ENCODE assay signal across 23 mouse cellular contexts in the genomic region with DNA sequence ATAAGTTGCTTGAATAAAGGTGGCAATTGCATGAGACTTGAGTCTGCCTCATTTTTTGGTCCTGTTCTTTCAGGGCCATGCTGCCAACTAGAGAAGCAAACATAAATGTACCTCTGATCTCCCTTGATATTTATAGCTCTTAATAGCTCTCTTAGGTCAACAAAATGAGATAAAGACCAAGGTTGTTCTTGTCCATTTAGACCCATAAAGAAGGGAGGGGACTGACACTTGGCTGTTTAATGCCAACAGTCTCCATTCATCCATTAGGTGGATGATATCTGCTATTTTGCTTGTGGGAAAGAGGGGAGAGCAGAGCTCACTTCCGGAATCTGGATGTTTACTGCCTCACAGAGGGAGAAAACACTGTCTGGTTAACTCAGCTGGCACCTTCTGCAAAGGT. TPM values are rescaled to one million over a fixed set of nuclear protein-coding genes. Genes with fewer than 3 reads are reported as not detected.
DNase-seq lines count a peak whose midpoint lies in the region; ATAC-seq and TF ChIP-seq lines count a peak whose summit lies in the region.
"Had no signal": no experiment of that assay in that cellular context is flagged by ENCODE, and none has a peak within 500 bp of the region (broad histone marks: within the 10 kb centered on the region; RNA-seq: fewer than 3 reads in every experiment).

No protein-coding gene starts in this region.

- H3K9ac ChIP-seq in hindbrain, embryonic 11.5 days (ENCODE audit: low read depth, low read length): no peak overlapping the region
- no peak overlapping the region for H3K9ac ChIP-seq in hindbrain, embryonic 12.5 days
- no peak overlapping the region for H3K9ac ChIP-seq in midbrain, embryonic 13.5 days (replicated peaks)
- H3K9ac ChIP-seq: embryonic facial prominence, embryonic 15.5 days; limb, embryonic 13.5 days; neural tube, embryonic 12.5 days had no signal

- WGBS in hindbrain, embryonic 11.5 days: 78% methylated on average over 1 of the region's 1 CpGs
- WGBS in hindbrain, embryonic 12.5 days: 66% methylated on average over 1 of the region's 1 CpGs
- 58% methylated on average over 1 of the region's 1 CpGs for WGBS in midbrain, embryonic 10.5 days
- 68% methylated on average over 1 of the region's 1 CpGs for WGBS in midbrain, embryonic 13.5 days
- WGBS in small intestine, adult 2 months: 12% methylated on average over 1 of the region's 1 CpGs

- no peak for ATAC-seq in hindbrain, embryonic 11.5 days (ENCODE audit: low FRiP score)
- no peak for ATAC-seq in hindbrain, embryonic 12.5 days (ENCODE audit: low FRiP score)
- ATAC-seq in midbrain, embryonic 13.5 days: no peak

- H3K27me3 ChIP-seq in hindbrain, embryonic 11.5 days (ENCODE audit: control insufficient read depth, insufficient read depth, low read length): no peaks in the 10 kb centered on the region
- H3K27me3 ChIP-seq in hindbrain, embryonic 12.5 days: no peaks in the 10 kb centered on the region
- no peaks in the 10 kb centered on the region for H3K27me3 ChIP-seq in midbrain, embryonic 10.5 days (ENCODE audit: low read depth, poor library complexity, severe bottlenecking)
- H3K27me3 ChIP-seq in midbrain, embryonic 13.5 days: no peaks in the 10 kb centered on the region
- H3K27me3 ChIP-seq in small intestine, adult 2 months (ENCODE audit: control insufficient read depth, insufficient read depth, low read length): no peaks in the 10 kb centered on the region
- H3K27me3 ChIP-seq: CH12.LX; embryonic facial prominence, embryonic 15.5 days; limb, embryonic 13.5 days; neural tube, embryonic 12.5 days had no signal

- H3K27ac ChIP-seq in hindbrain, embryonic 11.5 days (ENCODE audit: low read depth, low read length): peak overlapping the region; percentile 9; the same call in 1 of the 2 replicates
- no peak overlapping the region for H3K27ac ChIP-seq in hindbrain, embryonic 12.5 days
- peak overlapping the region; percentile 68 for H3K27ac ChIP-seq in midbrain, embryonic 10.5 days (replicated peaks)
- no peak overlapping the region for H3K27ac ChIP-seq in midbrain, embryonic 13.5 days
- H3K27ac ChIP-seq in small intestine, adult 2 months (ENCODE audit: insufficient read depth, low read depth, low read length): peak overlapping the region; percentile 59
- H3K27ac ChIP-seq: kidney, postnatal 0 days; limb, embryonic 13.5 days; neural tube, embryonic 12.5 days had no signal

- intact Hi-C loops in heart, postnatal 10 days (cut with DNase I): no loop called here

- H3K4me3 ChIP-seq in hindbrain, embryonic 11.5 days (ENCODE audit: low read depth, low read length): no peak overlapping the region
- H3K4me3 ChIP-seq in hindbrain, embryonic 12.5 days: no peak overlapping the region
- no peak overlapping the region for H3K4me3 ChIP-seq in midbrain, embryonic 10.5 days
- H3K4me3 ChIP-seq in midbrain, embryonic 13.5 days (replicated peaks): no peak overlapping the region
- no peak overlapping the region for H3K4me3 ChIP-seq in small intestine, adult 2 months (ENCODE audit: low read depth, low read length)
- H3K4me3 ChIP-seq: embryonic facial prominence, embryonic 15.5 days; limb, embryonic 13.5 days; neural tube, embryonic 12.5 days had no signal

- H3K9me3 ChIP-seq in hindbrain, embryonic 11.5 days (ENCODE audit: control insufficient read depth, low read length): no peaks in the 10 kb centered on the region
- H3K9me3 ChIP-seq in hindbrain, embryonic 12.5 days (replicated peaks): no peaks in the 10 kb centered on the region
- no peaks in the 10 kb centered on the region for H3K9me3 ChIP-seq in midbrain, embryonic 10.5 days (replicated peaks)
- no peaks in the 10 kb centered on the region for H3K9me3 ChIP-seq in midbrain, embryonic 13.5 days
- H3K9me3 ChIP-seq: embryonic facial prominence, embryonic 15.5 days; limb, embryonic 13.5 days; neural tube, embryonic 12.5 days had no signal

- no peak for TF ChIP-seq POLR2A in small intestine, adult 2 months (IDR thresholded peaks at IDR 0.05; ENCODE audit: low read depth, low read length)

- DNase-seq in heart, adult 11 months: peak; percentile 7
- DNase-seq in heart, postnatal 10 days: no peak
- no peak for DNase-seq in hindbrain, embryonic 11.5 days (ENCODE audit: low spot score)
- DNase-seq in midbrain, embryonic 10.5 days (ENCODE audit: low spot score): no peak
- DNase-seq in thymus, postnatal 10 days (ENCODE audit: low spot score in 2 of 2): no peak
- DNase-seq: adrenal gland, adult 2 months; cerebellum, postnatal 10 days; gastrocnemius, postnatal 10 days; lung, adult 18-20 months had no signal

- TF ChIP-seq CTCF in small intestine, adult 2 months (IDR thresholded peaks at IDR 0.05; ENCODE audit: extremely low read depth, insufficient read length, insufficient replicate concordance, low read depth, low read length): no peak

- H3K4me1 ChIP-seq in hindbrain, embryonic 11.5 days (replicated peaks; ENCODE audit: control insufficient read depth, insufficient read depth, low read length): no peaks in the 10 kb centered on the region; the same call in 1 of the 2 replicates
- peaks cover 11% of the 10 kb centered on the region for H3K4me1 ChIP-seq in hindbrain, embryonic 12.5 days
- peaks cover 17% of the 10 kb centered on the region for H3K4me1 ChIP-seq in midbrain, embryonic 10.5 days
- H3K4me1 ChIP-seq in midbrain, embryonic 13.5 days (replicated peaks): peaks cover 13% of the 10 kb centered on the region
- H3K4me1 ChIP-seq in small intestine, adult 2 months (ENCODE audit: control insufficient read depth, insufficient read depth, insufficient read length, low read length): peaks cover 14% of the 10 kb centered on the region; the same call in 1 of the 2 replicates

- H3K36me3 ChIP-seq in hindbrain, embryonic 11.5 days (ENCODE audit: control insufficient read depth, insufficient read depth, low read length): no peaks in the 10 kb centered on the region
- no peaks in the 10 kb centered on the region for H3K36me3 ChIP-seq in hindbrain, embryonic 12.5 days
- no peaks in the 10 kb centered on the region for H3K36me3 ChIP-seq in midbrain, embryonic 10.5 days
- no peaks in the 10 kb centered on the region for H3K36me3 ChIP-seq in midbrain, embryonic 13.5 days
- H3K36me3 ChIP-seq in small intestine, adult 2 months (ENCODE audit: control insufficient read depth, insufficient read depth, low read length): no peaks in the 10 kb centered on the region
- H3K36me3 ChIP-seq: embryonic facial prominence, embryonic 15.5 days; limb, embryonic 13.5 days; neural tube, embryonic 12.5 days had no signal

- H3K4me2 ChIP-seq in hindbrain, embryonic 11.5 days (replicated peaks; ENCODE audit: low read depth, low read length): no peak overlapping the region
- no peak overlapping the region for H3K4me2 ChIP-seq in hindbrain, embryonic 12.5 days (replicated peaks)
- no peak overlapping the region for H3K4me2 ChIP-seq in midbrain, embryonic 13.5 days (replicated peaks)
- H3K4me2 ChIP-seq: embryonic facial prominence, embryonic 15.5 days; limb, embryonic 13.5 days; neural tube, embryonic 12.5 days had no signal

RNA-seq across cellular contexts. Expression of a gene that starts 28.4 kb away (rescaled TPM):
- total RNA-seq in heart, postnatal 10 days (2021): under 1 TPM; 0.53 to 0.55 TPM
- 0.31 and 0.42 TPM in 2 replicates for polyA plus RNA-seq in hindbrain, embryonic 11.5 days (2014; fragmentation: Nextera tagmentation; extraction: Ambion mirVana)
- 0.63 and 0.93 TPM in 2 replicates for polyA plus RNA-seq in hindbrain, embryonic 12.5 days (2016; fragmentation: Nextera tagmentation; extraction: Ambion mirVana)
- 0.20 and 0.39 TPM in 2 replicates for polyA plus RNA-seq in midbrain, embryonic 10.5 days (2016; fragmentation: Nextera tagmentation; extraction: Ambion mirVana)
- 0.13 and 0.28 TPM in 2 replicates for polyA plus RNA-seq in midbrain, embryonic 13.5 days (2015; fragmentation: Nextera tagmentation; extraction: Ambion mirVana)
- 0.04 TPM in 1 of 2 replicates, not detected in the other for polyA plus RNA-seq in small intestine, adult 2 months (2012; rRNA removed)
- total RNA-seq: adrenal gland, adult 2 months; CH12.LX; megakaryocyte-erythroid progenitor cell, adult 5-6 weeks had no signal
- polyA plus RNA-seq: neural tube, embryonic 12.5 days had no signal

RNA-seq across cellular contexts. Expression of a gene that starts 55.9 kb away (rescaled TPM):
- 1 to 10 TPM; 6.9 to 7.5 TPM for total RNA-seq in heart, postnatal 10 days (2021)
- polyA plus RNA-seq in hindbrain, embryonic 11.5 days (2014; fragmentation: Nextera tagmentation; extraction: Ambion mirVana): not detected in 2 replicates
- polyA plus RNA-seq in hindbrain, embryonic 12.5 days (2016; fragmentation: Nextera tagmentation; extraction: Ambion mirVana): not detected in 2 replicates
- not detected in 2 replicates for polyA plus RNA-seq in midbrain, embryonic 10.5 days (2016; fragmentation: Nextera tagmentation; extraction: Ambion mirVana)
- polyA plus RNA-seq in midbrain, embryonic 13.5 days (2015; fragmentation: Nextera tagmentation; extraction: Ambion mirVana): not detected in 2 replicates
- not detected in 2 replicates for polyA plus RNA-seq in small intestine, adult 2 months (2012; rRNA removed)
- total RNA-seq: adrenal gland, adult 2 months; CH12.LX; left cerebral cortex, adult 8-10 months; megakaryocyte-erythroid progenitor cell, adult 5-6 weeks had no signal
- polyA plus RNA-seq: adrenal gland, adult 2 months; embryonic facial prominence, embryonic 15.5 days; forebrain, embryonic 11.5 days; frontal cortex, adult 2 months; kidney, postnatal 0 days; limb, embryonic 13.5 days; neural tube, embryonic 12.5 days; spleen, adult 2 months; urinary bladder, adult 2 months had no signal

Comparison
In these comparisons a context has a peak if more than half of its experiments do, and no peak if none do; other contexts are left out.
1. H3K27ac ChIP-seq: peak in hindbrain, embryonic 11.5 days (single experiment), midbrain, embryonic 10.5 days (single experiment) and small intestine, adult 2 months (single experiment); none in hindbrain, embryonic 12.5 days (single experiment) and midbrain, embryonic 13.5 days (single experiment).